Mouse (Mus musculus) liver, embryonic 14.5 days (tissue): Measurements from ENCODE around the gene Ncapg.

Experiments
- CTCF ChIP-seq: IDR thresholded peaks from 2 replicates; pipeline ENCODE4 v1.5.1; 2016; ENCODE audit warnings: antibody characterized with exemption, low read depth, control low read depth
- EP300 ChIP-seq: IDR thresholded peaks from 2 replicates; pipeline ENCODE4 v1.6.1; 2016; ENCODE audit warnings: antibody characterized with exemption, low read depth

DNA sequence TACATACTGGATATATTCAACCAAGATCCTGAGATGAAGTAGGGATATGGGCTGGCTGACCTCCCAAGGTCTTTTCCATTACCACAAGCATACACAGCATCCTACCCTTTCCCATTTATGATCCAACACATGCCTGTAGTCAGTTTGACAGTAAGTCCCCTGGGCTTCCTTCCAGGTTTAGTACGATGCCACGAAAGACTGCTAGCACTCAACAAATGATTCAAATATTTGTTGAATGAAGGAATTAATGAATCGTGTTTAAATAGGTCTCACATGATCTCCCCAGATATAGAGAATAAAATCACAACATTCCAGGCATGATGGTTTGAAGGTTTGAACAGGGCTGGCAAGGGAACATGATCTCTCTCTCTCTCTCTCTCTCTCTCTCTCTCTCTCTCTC is 31.3 kb upstream of the Ncapg start:
- TF ChIP-seq EP300 (no peak), CTCF (no peak)
